ENCODE assay signal across 8 mouse cellular contexts in genomic region chr12:86823855-86824589, GRCm38 (mm10).
DNase-seq lines count a peak whose midpoint lies in the region; ATAC-seq lines count a peak whose summit lies in the region.

No protein-coding gene starts in this region.

- H3K4me2 ChIP-seq in intestine, embryonic 14.5 days (ENCODE audit: low read length), result peak overlapping the region; percentile 52

- H3K4me1 ChIP-seq in intestine, embryonic 14.5 days (replicated peaks; ENCODE audit: control insufficient read depth, insufficient read depth, low read length), result peaks cover 30% of the 10 kb centered on the region

- ATAC-seq in intestine, embryonic 14.5 days (replicated peaks; ENCODE audit: low FRiP score, low TSS enrichment, low read depth), result peak; percentile 84

- no peaks in the 10 kb centered on the region for H3K27me3 ChIP-seq in intestine, embryonic 14.5 days (replicated peaks; ENCODE audit: control insufficient read depth, insufficient read depth, low read length)

- intact Hi-C loops in left cerebral cortex, postnatal 36 days (cut with DNase I), result loop anchor here (1.0 to 2.0 kb wide), 2 partner anchors 21 to 60 kb away; partner anchors contain the start of gene Irf2bpl

- DNase-seq in adrenal gland, adult (ENCODE audit: inconsistent age in 2 of 2, low spot score in 1 of 2), result peak; percentile 94 to 97
- DNase-seq in embryo, embryonic 10.5 days (ENCODE audit: low spot score), result peak; percentile 95
- DNase-seq in gastrocnemius, postnatal 25 days, result peak; percentile 90
- peak; percentile 90 for DNase-seq in intestine, embryonic 14.5 days (ENCODE audit: low spot score)
- peak; percentile 87 for DNase-seq in left cerebral cortex, postnatal 36 days (ENCODE audit: low spot score in 2 of 2)
- DNase-seq in mesoderm, embryonic 11.5 days (ENCODE audit: low read depth, low spot score), result peak; percentile 92
- DNase-seq in right cerebral cortex, postnatal 25 days, result peak; percentile 90
- peak; percentile 60 to 80 for DNase-seq in urinary bladder, postnatal 36 days (ENCODE audit: low spot score in 2 of 2)

- no peaks in the 10 kb centered on the region for H3K36me3 ChIP-seq in intestine, embryonic 14.5 days (ENCODE audit: control insufficient read depth, insufficient read depth, low read length)

- H3K27ac ChIP-seq in intestine, embryonic 14.5 days (ENCODE audit: low read depth), result peak overlapping the region; percentile 97

- WGBS in intestine, embryonic 14.5 days, result 1% methylated on average over 29 of the region's 29 CpGs

- H3K9ac ChIP-seq in intestine, embryonic 14.5 days (ENCODE audit: low read length), result peak overlapping the region; percentile 42; the same call in 1 of the 2 replicates

- H3K9me3 ChIP-seq in intestine, embryonic 14.5 days (ENCODE audit: control insufficient read depth, low read length), result no peaks in the 10 kb centered on the region

- H3K4me3 ChIP-seq in intestine, embryonic 14.5 days (ENCODE audit: low read depth, low read length), result peak overlapping the region; percentile 18

Comparison
In these comparisons a context has a peak if more than half of its experiments do, and no peak if none do; other contexts are left out.
1. Peak in every context shown above with its lines: DNase-seq, ATAC-seq, H3K4me3 ChIP-seq and H3K27ac ChIP-seq.